Mouse (Mus musculus) left cerebral cortex, adult 8-10 months (tissue): ENCODE measurements around the gene Surf2. TPM values are rescaled to one million over a fixed set of nuclear protein-coding genes. Genes with fewer than 3 reads are reported as not detected.

ENCODE experiments used
- DNase-seq, 2 experiments: peaks; one replicate each; pipeline ENCODE4 v3.0.0; 2022; ENCODE audit warnings: low spot score in 2 of 2
- total RNA-seq, 4 experiments: library from RNA; stranded (reverse); gene quantifications; 2 replicates each; pipeline ENCODE4 v1.2.4; 2022

The Surf2 gene
- total RNA-seq, 4 experiments from 2014 or later: 33.1 to 38.0 (median 36.3) TPM

DNA sequence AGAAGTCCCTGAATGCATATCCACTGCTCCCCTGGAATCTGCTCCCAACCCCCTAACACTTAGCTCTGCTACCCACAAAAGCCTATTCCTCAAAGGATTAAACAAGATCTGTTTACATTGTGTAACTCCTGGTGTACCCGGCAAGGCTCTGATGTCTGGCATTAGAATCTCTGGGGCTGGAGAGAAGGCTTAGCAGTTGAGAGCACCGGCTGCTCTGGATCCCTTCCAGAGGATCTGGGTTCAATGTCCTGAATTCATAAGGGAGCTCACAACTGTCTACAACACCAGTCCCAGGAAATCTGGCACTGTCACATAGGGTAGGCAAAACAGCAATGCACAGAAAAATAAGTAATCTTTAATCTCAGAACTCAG lies 41.3 kb downstream of the Surf2 start:
- DNase-seq: no peak

GRCm38 (mm10) chr2:26960756-26961155 lies 44.6 kb downstream of the Surf2 start:
- no peak for DNase-seq

- peak; percentile 94 for DNase-seq
Measured at GRCm38 (mm10) chr2:26963923-26964723, 48.0 kb downstream of the Surf2 start, which contains the start of gene Rexo4. TSS of gene Rexo4 (minus strand) at chr2:26964386.

DNA sequence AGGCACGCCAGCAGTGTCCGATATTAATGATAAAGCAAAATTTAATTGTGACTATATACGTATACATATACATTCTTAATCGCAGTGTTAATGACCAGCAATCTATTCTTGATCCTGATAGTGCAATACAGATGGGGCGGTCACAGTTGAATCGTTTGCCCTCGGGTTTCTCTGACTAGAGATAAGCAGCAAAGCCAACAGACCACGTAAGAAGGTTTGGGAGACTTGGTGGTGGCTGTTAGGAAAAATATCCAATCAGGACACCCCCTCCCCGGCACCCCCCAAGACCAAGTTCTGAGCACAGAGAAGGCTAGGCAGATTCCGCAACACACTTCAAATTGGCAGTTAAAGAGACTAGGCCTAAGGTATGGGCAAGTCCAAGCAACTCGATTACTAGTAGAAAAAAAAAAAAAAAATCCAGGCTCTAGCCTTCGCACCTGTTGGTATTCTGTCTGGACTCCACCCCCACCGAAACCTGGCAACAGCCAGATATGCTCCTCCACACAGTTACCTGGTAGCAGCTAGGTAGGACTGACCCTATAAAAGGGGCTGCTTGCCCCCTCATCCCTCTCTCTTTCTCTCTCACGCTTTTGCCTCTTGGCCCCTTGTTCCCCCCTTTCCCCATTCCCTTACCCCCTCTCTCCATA lies 48.7 kb downstream of the Surf2 start:
- no peak for DNase-seq

DNA sequence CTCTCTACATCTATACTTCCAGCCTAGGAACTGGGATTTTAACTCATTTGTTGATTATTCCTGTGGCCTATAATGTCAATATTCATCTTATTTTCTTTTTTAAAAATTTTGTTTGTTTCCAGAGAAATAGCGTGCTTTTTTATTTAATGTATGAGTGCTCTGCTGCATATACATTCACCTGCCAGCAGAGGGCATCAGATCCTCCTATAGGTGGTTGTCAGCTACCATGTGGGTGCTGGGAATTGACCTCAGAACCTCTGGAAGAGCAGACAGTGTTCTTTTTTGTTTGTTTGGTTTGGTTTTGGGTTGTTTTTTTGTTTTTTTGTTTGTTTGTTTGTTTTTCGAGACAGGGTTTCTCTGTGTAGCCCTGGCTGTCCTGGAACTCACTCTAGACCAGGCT lies 51.1 kb downstream of the Surf2 start:
- DNase-seq: no peak

Other genes with a start within 250 kb of the Surf2 start
- gene Lcn4, start 245.1 kb upstream of the Surf2 start, total RNA-seq: not detected
- gene Abo, start 51.4 kb upstream of the Surf2 start, total RNA-seq: not detected
- gene Surf6, start 13.5 kb upstream of the Surf2 start, total RNA-seq: 10 to 100 TPM; 20.4 to 26.5 (median 25.8) TPM
- gene Med22, start 5.7 kb upstream of the Surf2 start, total RNA-seq: 10 to 100 TPM; 46.7 to 55.4 (median 50.1) TPM
- 100 to 1,000 TPM; 215 to 270 (median 238) TPM for gene Rpl7a, start 5.6 kb upstream of the Surf2 start, total RNA-seq
- 100 to 1,000 TPM; 116 to 127 (median 120) TPM for gene Surf1, start 163 bp downstream of the Surf2 start, total RNA-seq
- gene Surf4, start 17.6 kb downstream of the Surf2 start, total RNA-seq: 10 to 100 TPM; 46.2 to 51.8 (median 49.9) TPM
- under 1 TPM in 2 of 4 experiments, not detected in 2; 0.16 to 0.42 TPM for gene Stkld1, start 17.7 kb downstream of the Surf2 start, total RNA-seq
- 10 to 100 TPM; 43.4 to 54.7 (median 46.8) TPM for gene Rexo4, start 48.0 kb downstream of the Surf2 start, total RNA-seq
- 1 to 10 TPM; 1.2 to 1.6 (median 1.4) TPM for gene Adamts13, start 57.0 kb downstream of the Surf2 start, total RNA-seq
- gene Cacfd1, start 93.6 kb downstream of the Surf2 start, total RNA-seq: 10 to 100 TPM; 42.4 to 46.5 (median 44.1) TPM
- 10 to 100 TPM; 21.1 to 28.3 (median 27.8) TPM for gene Slc2a6, start 111.6 kb downstream of the Surf2 start, total RNA-seq
- gene Mymk, start 155.8 kb downstream of the Surf2 start, total RNA-seq: 1 to 10 TPM in 2 of 4 experiments, under 1 TPM in 2; 0.44 to 1.5 (median 1.2) TPM
- gene Adamtsl2, start 163.0 kb downstream of the Surf2 start, total RNA-seq: 10 to 100 TPM; 12.6 to 18.4 (median 15.6) TPM
- 100 to 1,000 TPM in 1 of 4 experiments, 10 to 100 TPM in 3; 95.8 to 105 (median 98.8) TPM for gene Fam163b, start 226.1 kb downstream of the Surf2 start, total RNA-seq
- under 1 TPM; 0.20 to 0.53 (median 0.43) TPM for gene Dbh, start 248.9 kb downstream of the Surf2 start, total RNA-seq